18 mouse cellular contexts compared by ENCODE assay signal in genomic region chr13:29179861-29180260, GRCm38 (mm10).
DNase-seq lines count a peak whose midpoint lies in the region; ATAC-seq lines count a peak whose summit lies in the region.
"Had no signal": no experiment of that assay in that cellular context is flagged by ENCODE, and none has a peak within 500 bp of the region (broad histone marks: within the 10 kb centered on the region; RNA-seq: fewer than 3 reads in every experiment).

No protein-coding gene starts in this region.

- DNase-seq in frontal cortex, postnatal 25 days (ENCODE audit: low spot score in 2 of 2) = no peak
- peak; percentile 35 for DNase-seq in brain, adult 2 months (ENCODE audit: low read depth, low spot score)
- DNase-seq in right cerebral cortex, postnatal 4 days = no peak
- DNase-seq: adrenal gland, adult 2 months; adrenal gland, adult 8-10 months; adrenal gland, postnatal 10 days; adrenal gland, postnatal 14 days; adrenal gland, postnatal 25 days; adrenal gland, postnatal 36 days; B cell, adult 2 months; cerebellum, adult 11 months; cerebellum, adult 11-12 months; cerebellum, adult 18-20 months; cerebellum, adult 2 months had no signal

- ATAC-seq in frontal cortex, adult (ENCODE audit: low TSS enrichment) = peak; percentile 90
- ATAC-seq: activated CD4-positive, CD25-positive, alpha-beta regulatory T cell, adult 4 months; CD4-positive, CD25-positive, alpha-beta regulatory T cell, adult 4 months; Patski had no signal
